9 mouse cellular contexts compared by ENCODE assay signal in genomic region chr9:42108369-42108951, GRCm38 (mm10). TPM values are rescaled to one million over a fixed set of nuclear protein-coding genes. Genes with fewer than 3 reads are reported as not detected.
DNase-seq lines count a peak whose midpoint lies in the region; ATAC-seq and TF ChIP-seq lines count a peak whose summit lies in the region.
"Had no signal": no experiment of that assay in that cellular context is flagged by ENCODE, and none has a peak within 500 bp of the region (broad histone marks: within the 10 kb centered on the region; RNA-seq: fewer than 3 reads in every experiment).

No protein-coding gene starts in this region.

- peaks cover 4% of the 10 kb centered on the region for H3K4me1 ChIP-seq in limb, embryonic 14.5 days (ENCODE audit: control insufficient read depth, insufficient read depth, low read length)
- peaks cover 25% of the 10 kb centered on the region for H3K4me1 ChIP-seq in limb, embryonic 10.5 days
- H3K4me1 ChIP-seq in lung, postnatal 0 days (ENCODE audit: insufficient read depth, low read depth, low read length): peaks cover 11% of the 10 kb centered on the region; the same call in 1 of the 2 replicates

- no peaks in the 10 kb centered on the region for H3K36me3 ChIP-seq in limb, embryonic 14.5 days (ENCODE audit: control insufficient read depth, insufficient read depth, low read length)
- no peaks in the 10 kb centered on the region for H3K36me3 ChIP-seq in limb, embryonic 10.5 days
- H3K36me3 ChIP-seq in lung, postnatal 0 days (ENCODE audit: insufficient read depth, low read length): no peaks in the 10 kb centered on the region

- 50% methylated on average over 6 of the region's 6 CpGs for WGBS in limb, embryonic 14.5 days
- 59% methylated on average over 6 of the region's 6 CpGs for WGBS in limb, embryonic 10.5 days
- WGBS in lung, postnatal 0 days: 29% methylated on average over 6 of the region's 6 CpGs

- ATAC-seq in limb, embryonic 14.5 days (ENCODE audit: low FRiP score, low read depth): no peak
- peak; percentile 84 for ATAC-seq in inflammation-experienced regulatory T-cells, adult 6 months
- ATAC-seq in lung, postnatal 0 days: peak; percentile 90

- TF ChIP-seq POLR2A in limb, embryonic 14.5 days (IDR thresholded peaks at IDR 0.05; ENCODE audit: borderline replicate concordance, extremely low read depth, insufficient read depth, insufficient read length): no peak

- no peak overlapping the region for H3K27ac ChIP-seq in limb, embryonic 14.5 days (replicated peaks; ENCODE audit: low read depth, low read length)
- no peak overlapping the region; the same call in none of the 2 replicates for H3K27ac ChIP-seq in limb, embryonic 10.5 days
- H3K27ac ChIP-seq in lung, postnatal 0 days (ENCODE audit: low read length): peak overlapping the region; percentile 75
- H3K27ac ChIP-seq: macrophage had no signal

- DNase-seq in limb, embryonic 14.5 days (ENCODE audit: low spot score): peak; percentile 5
- no peak for DNase-seq in limb, embryonic 10.5 days (ENCODE audit: low spot score)
- DNase-seq in ZHBTc4 (ENCODE audit: low read depth, low spot score) (peak; percentile 53), MN1 (ENCODE audit: low spot score) (no peak)
- DNase-seq in lung, postnatal 0 days (ENCODE audit: low spot score): peak; percentile 94
- DNase-seq in thymus, postnatal 36 days: peak; percentile 62 to 77
- DNase-seq in testis, postnatal 10 days (ENCODE audit: low spot score): no peak

- no peak overlapping the region for H3K4me2 ChIP-seq in limb, embryonic 14.5 days (replicated peaks; ENCODE audit: low read depth, low read length, severe bottlenecking)
- no peak overlapping the region; the same call in 1 of the 2 replicates for H3K4me2 ChIP-seq in lung, postnatal 0 days (replicated peaks; ENCODE audit: low read depth, low read length)

- H3K4me3 ChIP-seq in limb, embryonic 14.5 days (replicated peaks; ENCODE audit: low read length): no peak overlapping the region
- no peak overlapping the region for H3K4me3 ChIP-seq in limb, embryonic 10.5 days
- H3K4me3 ChIP-seq in lung, postnatal 0 days (ENCODE audit: low read depth, low read length): no peak overlapping the region

- TF ChIP-seq CTCF in lung, postnatal 0 days (IDR thresholded peaks at IDR 0.05): no peak

- TF ChIP-seq EP300 in lung, postnatal 0 days (IDR thresholded peaks at IDR 0.05): peak; percentile 28; the same call in 1 of the 2 replicates

- no peaks in the 10 kb centered on the region for H3K27me3 ChIP-seq in limb, embryonic 14.5 days (ENCODE audit: control insufficient read depth, insufficient read depth, low read length)
- H3K27me3 ChIP-seq in limb, embryonic 10.5 days (ENCODE audit: low read depth, poor library complexity, severe bottlenecking): no peaks in the 10 kb centered on the region
- no peaks in the 10 kb centered on the region for H3K27me3 ChIP-seq in lung, postnatal 0 days (replicated peaks; ENCODE audit: insufficient read depth, low read length)

- H3K9me3 ChIP-seq in limb, embryonic 14.5 days (ENCODE audit: control insufficient read depth, low read length): no peaks in the 10 kb centered on the region
- H3K9me3 ChIP-seq in limb, embryonic 10.5 days (replicated peaks): no peaks in the 10 kb centered on the region
- H3K9me3 ChIP-seq in lung, postnatal 0 days (ENCODE audit: low read length): no peaks in the 10 kb centered on the region

- H3K9ac ChIP-seq in limb, embryonic 14.5 days (ENCODE audit: low read depth, low read length, severe bottlenecking): no peak overlapping the region
- no peak overlapping the region for H3K9ac ChIP-seq in lung, postnatal 0 days (replicated peaks; ENCODE audit: low read depth)

RNA-seq across cellular contexts. Expression of gene Sorl1, which starts 15.6 kb away (rescaled TPM):
- 7.9 and 8.2 TPM in 2 replicates for polyA plus RNA-seq in limb, embryonic 14.5 days (2012; rRNA removed)
- polyA plus RNA-seq in limb, embryonic 14.5 days (2014; fragmentation: Nextera tagmentation; extraction: Ambion mirVana): 7.9 and 10.0 TPM in 2 replicates
- 4.3 and 6.6 TPM in 2 replicates for polyA plus RNA-seq in limb, embryonic 10.5 days (2016; fragmentation: Nextera tagmentation; extraction: Ambion mirVana)
- 10 to 100 TPM; 27.5 to 44.9 (median 29.1) TPM for polyA plus RNA-seq in inflammation-experienced regulatory T-cells, adult 6 months (2017; shearing (Covaris generic))
- 16.4 and 18.4 TPM in 2 replicates for polyA plus RNA-seq in lung, postnatal 0 days (2015; fragmentation: Nextera tagmentation; extraction: Ambion mirVana)

Comparison
In these comparisons a context has a peak if more than half of its experiments do, and no peak if none do; other contexts are left out.
1. DNase-seq: peak in limb, embryonic 14.5 days (single experiment), ZHBTc4 (single experiment), lung, postnatal 0 days (single experiment) and thymus, postnatal 36 days (2 of 2); none in limb, embryonic 10.5 days (single experiment), MN1 (single experiment) and testis, postnatal 10 days (single experiment).